Mouse (Mus musculus) kidney, postnatal 36 days (tissue): Measurements from ENCODE around the gene Erich4.
"Not testable (repeated sequence)": the region's sequence is repeated elsewhere in the genome, so short reads cannot be mapped to it uniquely, and the experiment has no call there.

ENCODE experiments used
- DNase-seq, 2 experiments: peaks; one replicate each; pipeline ENCODE4 v3.0.0; 2021 to 2022; ENCODE audit warnings: mixed read lengths in 2 of 2

Erich4 gene

GRCm38 (mm10) chr7:25576793-25577437, 38.8 kb downstream of the Erich4 start:
- peak in 1 of 2 experiments; percentile 57 for DNase-seq

- DNase-seq: not testable (repeated sequence)
Observed at GRCm38 (mm10) chr7:25576308-25576707, 39.4 kb downstream of the Erich4 start.

GRCm38 (mm10) chr7:25575870-25576269, 39.8 kb downstream of the Erich4 start:
- no peak for DNase-seq

GRCm38 (mm10) chr7:25575105-25575504, 40.6 kb downstream of the Erich4 start:
- peak; percentile 81 to 83 for DNase-seq

GRCm38 (mm10) chr7:25573806-25574205, 41.9 kb downstream of the Erich4 start:
- peak in 1 of 2 experiments; percentile 30 for DNase-seq

GRCm38 (mm10) chr7:25568721-25569120, 47.0 kb downstream of the Erich4 start:
- peak; percentile 53 to 78 for DNase-seq
